Mouse (Mus musculus) lung, postnatal 36 days (tissue): ENCODE results near the gene Kbtbd6.
"Not testable (repeated sequence)": the region's sequence is repeated elsewhere in the genome, so short reads cannot be mapped to it uniquely, and the experiment has no call there.

Source experiments
- DNase-seq: peaks from one replicate; pipeline ENCODE4 v3.0.0; 2022; ENCODE audit warnings: mixed read lengths

Gene Kbtbd6

DNA sequence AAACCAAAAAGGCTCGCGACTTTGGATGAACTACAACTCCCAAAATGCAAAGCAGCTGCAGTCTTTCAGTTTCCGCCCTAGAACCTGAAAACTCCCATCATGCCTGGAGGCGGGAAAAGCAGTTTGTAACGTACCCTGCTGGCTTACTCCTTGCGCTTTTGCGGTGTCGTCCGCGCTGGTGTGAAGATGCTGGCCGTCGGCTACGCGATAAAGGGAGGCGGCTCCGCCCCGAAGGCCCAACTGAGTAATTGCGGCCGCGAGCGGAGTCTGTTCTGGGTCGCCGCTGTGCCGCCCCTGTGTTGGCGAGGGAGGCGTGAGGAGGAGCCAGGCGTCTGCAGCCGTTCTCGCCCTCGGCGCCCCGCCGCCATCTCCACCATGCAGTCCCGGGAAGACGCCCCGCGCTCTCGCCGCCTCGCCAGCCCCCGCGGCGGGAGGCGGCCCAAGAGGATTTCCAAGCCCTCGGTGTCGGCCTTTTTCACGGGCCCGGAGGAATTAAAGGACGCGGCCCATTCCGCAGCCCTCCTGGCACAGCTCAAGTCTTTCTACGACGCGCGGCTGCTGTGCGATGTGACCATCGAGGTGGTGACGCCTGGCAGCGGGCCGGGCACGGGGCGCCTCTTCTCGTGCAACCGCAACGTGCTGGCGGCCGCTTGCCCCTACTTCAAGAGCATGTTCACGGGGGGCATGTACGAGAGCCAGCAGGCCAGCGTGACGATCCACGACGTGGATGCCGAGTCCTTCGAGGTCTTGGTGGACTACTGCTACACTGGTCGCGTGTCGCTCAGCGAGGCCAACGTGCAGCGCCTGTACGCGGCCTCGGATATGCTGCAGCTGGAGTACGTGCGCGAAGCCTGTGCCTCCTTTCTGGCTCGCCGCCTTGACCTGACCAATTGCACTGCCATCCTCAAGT, at the start of gene Kbtbd6:
Gene Kbtbd6 (plus strand): TSS at position 155 of the 910 bp plus-strand sequence.
- peak; percentile 89 for DNase-seq

DNA sequence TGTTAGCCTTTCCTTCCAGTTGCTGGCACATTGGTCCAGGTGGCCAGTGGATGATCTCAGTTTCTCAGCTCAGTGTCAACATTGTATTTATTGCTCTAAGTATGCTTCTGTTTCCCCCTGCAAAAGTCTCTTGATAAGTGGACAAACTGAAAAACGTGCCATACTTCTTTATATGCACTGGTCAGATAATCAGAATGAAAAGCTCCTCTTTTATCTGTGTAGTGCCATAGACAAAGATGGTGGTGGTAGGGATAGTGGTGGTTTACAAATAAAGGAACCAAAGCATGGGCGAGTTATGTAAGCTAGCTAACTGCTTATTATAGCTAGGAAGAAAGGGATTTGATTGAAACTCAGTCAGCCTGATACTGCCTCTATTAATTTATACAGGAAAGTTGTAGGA, 44.0 kb upstream of the Kbtbd6 start:
- no peak for DNase-seq

DNA sequence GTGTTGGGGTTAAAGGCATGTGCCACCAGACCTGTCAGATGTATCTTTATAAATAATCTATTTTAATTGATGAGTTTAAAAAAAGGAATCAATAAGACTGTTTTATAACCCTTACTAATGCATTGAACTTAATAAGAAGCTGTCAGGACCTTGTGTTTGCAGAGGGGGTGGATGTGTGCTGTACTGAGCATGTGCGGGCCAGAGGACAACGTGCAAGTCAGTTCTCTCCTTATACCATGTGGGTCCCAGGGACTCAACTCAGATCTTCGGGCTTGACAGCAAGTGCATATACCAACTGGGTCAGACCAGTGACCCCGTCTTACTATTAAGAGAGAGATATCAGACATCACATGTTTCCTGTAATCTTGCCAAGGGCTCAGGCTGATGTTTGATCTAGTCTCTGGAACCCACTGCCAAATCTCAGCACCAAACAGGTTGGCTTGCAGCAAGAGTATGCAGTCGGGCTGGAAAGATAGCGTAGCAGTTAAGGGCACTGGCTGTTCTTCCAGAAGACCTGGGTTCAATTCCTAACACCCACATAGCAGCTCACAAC, 42.3 kb upstream of the Kbtbd6 start:
- no peak for DNase-seq

DNA sequence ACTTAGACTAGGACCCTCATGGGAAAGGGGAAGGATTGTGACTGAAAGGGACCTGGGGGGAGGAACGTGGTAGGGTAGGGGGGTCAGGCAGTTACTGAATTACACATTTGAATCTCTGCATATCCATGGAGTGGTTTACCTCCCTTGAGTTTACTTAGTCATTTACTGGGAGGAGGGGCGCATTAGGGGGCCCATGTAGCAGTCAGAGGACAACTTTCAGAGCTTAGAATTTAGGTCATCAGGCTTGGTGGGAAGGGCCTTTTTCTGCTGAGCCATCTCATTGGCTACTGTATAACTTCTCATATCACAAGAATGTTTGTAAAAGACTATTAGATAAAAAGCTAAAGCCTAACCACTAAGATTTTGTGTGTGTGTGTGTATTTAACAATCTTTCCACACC, 41.0 kb upstream of the Kbtbd6 start:
- no peak for DNase-seq

DNA sequence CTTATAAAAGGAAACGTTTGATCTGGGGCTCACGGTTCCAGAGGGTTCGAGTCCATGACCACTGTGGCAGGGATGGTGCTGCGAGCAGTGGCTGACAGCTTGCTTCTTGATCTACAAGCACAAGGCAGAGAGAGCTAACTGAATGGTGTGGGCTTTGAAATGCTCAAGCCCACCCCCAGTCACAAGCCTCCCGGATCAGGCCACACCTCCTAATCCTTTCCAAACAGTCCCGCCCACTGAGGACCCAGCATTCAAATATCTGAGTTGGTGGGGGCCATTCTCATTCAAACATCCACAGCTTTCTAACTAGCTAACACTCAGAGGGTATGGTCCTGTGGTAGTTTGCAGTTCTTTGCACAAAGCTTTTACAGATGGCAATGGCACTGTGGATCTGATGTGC, 38.5 kb upstream of the Kbtbd6 start:
- no peak for DNase-seq

DNA sequence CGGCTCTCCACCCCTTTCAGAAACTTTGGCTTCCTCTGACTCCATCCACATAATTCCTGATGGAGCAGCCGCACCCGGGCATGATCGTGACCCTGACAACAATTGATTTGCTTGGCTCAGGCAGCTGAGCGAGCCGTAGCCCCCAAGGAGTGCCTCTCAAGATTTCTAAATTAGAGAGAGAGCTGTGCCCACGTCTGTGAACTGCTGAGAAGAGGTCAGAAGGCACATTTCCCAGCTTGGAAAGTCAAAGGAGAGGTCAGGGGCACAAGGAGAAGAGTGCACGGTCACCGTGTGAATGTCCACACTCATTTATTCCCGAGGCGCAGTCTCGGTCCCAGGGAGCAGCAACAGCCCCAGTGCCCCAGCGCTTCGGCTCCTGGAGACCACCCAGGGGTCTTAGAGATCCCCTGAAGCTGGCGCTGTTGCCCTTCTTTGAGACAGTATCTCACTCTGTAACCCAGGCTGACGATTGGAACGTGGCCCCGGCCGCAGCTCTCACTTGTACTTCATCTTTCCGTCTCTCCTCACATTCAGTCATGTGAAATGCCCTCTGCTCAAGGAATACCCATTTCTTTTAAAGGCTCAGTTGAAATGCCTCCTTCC, 31.5 kb upstream of the Kbtbd6 start:
- DNase-seq, result no peak

DNA sequence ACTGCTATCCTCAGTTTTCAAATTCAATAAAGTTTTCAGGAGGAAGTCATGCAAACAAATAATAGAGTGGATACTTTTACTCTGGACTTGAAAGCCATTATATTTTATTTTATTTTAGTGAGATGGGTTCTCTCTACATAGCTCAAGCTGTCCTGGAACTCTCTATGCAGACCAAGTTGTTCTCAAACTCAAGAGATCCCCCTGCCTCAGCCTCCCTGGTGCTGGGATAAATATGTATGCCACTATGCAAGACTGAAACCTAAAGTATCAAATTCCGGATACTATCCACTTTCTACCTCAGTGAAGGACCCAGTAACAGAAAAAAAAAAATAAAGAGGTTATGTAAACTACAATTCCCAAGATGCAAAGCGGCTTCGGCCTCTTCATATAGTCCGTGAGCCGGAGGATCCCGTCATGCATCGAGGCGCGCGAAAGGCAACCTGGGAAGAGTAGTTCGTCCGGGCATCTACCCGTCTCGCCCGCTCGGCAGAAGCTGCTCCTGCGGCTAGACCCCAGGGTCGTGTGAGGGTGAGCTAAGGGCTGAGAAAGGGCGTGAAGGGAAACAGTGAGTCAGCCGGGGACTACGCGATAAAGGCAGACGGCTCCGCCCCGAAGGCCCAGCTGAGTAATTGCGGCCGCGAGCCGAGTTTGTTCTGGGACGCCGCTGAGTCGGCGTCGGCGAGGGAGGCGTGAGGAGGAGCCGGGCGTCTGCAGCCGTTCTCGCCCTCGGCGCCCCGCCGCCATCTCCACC, 25.5 kb upstream of the Kbtbd6 start, which contains the start of gene Kbtbd7:
Gene Kbtbd7 (plus strand): TSS at position 533 of the 751 bp plus-strand sequence.
- DNase-seq, result peak; percentile 98

DNA sequence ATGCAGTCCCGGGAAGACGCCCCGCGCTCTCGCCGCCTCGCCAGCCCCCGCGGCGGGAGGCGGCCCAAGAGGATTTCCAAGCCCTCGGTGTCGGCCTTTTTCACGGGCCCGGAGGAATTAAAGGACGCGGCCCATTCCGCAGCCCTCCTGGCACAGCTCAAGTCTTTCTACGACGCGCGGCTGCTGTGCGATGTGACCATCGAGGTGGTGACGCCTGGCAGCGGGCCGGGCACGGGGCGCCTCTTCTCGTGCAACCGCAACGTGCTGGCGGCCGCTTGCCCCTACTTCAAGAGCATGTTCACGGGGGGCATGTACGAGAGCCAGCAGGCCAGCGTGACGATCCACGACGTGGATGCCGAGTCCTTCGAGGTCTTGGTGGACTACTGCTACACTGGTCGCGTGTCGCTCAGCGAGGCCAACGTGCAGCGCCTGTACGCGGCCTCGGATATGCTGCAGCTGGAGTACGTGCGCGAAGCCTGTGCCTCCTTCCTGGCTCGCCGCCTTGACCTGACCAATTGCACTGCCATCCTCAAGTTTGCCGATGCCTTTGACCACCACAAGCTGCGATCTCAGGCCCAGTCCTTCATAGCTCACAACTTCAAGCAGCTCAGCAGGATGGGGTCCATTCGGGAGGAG, 24.8 kb upstream of the Kbtbd6 start:
- not testable (repeated sequence) for DNase-seq

DNA sequence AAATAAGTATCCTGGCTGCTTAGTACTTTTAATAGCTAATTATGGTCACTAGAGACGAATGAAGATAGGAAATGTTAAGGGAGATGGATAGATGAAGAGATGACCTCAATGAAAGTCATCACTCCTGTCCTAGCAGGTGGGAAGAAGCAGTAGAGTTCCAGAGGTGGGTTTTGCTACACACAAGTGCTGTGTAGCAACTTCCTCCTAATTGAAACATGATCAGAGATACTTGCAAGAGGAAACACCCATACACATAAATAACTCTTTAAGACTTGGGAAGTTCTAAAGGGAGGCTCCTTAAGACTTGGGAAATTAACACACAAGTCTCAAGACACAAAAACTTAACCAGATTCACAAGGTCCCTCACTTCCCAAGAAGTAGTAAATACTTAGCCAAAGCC, 17.6 kb upstream of the Kbtbd6 start:
- DNase-seq, result no peak

DNA sequence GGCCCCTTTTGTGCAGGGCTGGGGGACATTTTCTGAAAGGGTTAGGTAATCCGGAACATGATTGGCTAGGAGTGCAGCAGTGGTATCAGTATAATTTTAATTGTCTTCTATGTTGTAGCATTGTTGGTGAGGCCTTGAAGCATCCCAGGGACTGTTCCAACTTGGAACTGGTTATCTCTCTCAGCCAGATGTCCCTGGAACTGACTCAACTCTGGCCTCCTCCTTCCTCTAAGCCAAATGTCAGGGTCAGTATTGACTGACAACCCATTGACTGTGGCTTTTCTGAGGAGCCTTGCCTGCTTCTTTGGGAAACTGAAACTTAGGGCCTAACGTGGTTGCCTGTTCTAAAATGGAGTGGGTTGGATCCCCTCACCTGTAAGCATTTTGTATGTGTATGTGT, 11.0 kb upstream of the Kbtbd6 start:
- DNase-seq, result no peak

DNA sequence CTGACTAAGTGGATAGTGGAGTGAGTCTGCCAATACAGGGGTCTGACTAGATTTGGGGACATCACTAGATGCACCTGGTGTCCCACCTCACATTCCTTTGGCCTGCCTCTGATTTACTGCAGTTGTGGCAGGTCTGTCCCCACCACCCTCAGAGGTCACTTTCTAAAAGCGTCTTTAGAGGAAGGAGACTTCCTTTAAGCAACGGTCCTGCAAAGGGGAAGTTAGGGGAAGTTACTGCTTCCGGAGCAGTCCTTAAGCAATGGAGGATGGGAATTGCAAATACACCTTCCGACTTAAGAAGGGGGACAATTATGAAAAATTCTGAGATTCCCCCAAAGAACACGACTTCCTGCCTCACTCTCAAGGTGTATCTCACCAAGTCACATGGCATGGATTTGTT, 10.2 kb upstream of the Kbtbd6 start:
- DNase-seq, result peak; percentile 8

DNA sequence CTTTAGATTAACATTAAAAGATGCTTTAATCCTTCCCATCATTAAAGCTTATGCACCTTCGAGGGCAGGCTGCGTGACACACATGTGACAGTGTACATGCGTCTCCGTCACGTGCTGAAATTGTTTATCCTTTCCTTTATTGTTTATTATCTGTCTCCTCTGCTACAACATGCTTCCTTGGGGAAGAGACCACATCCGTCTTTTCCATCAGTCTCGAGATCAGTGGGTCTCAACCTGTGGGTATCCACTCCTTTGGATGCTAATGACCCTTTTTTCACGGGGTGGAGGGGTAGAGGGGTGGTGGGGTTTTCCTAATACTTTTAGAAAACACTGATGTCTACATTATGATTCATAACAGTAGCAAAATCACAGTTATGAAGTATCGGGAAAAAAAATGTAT, 7.0 kb upstream of the Kbtbd6 start:
- DNase-seq, result no peak

DNA sequence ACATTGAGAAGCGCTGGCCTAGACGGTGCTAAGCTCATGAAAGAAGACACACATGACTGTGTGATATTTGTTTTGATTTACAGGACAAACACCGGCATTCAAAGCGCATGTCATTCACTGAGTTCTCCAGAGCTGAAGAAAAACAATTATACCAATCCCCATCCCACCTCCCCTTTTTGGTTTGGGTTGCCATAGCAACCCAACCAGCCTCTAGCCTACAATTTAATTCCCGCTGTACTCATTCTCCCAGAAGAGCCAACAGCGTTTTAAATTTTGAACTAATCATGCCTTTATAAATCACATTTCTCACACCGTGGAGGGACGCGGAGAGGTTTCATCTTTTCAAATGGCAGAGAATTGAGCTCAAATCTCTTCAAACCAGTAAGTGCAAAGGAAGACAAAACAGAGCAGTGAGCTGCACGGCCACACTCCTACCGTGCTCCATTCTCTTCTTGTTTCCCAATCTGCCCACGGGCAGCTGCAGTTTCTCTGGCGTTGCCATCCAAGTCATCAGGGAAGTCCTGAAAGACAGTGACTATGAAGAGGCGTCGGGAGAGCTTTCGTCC, 6.5 kb upstream of the Kbtbd6 start:
- no peak for DNase-seq

DNA sequence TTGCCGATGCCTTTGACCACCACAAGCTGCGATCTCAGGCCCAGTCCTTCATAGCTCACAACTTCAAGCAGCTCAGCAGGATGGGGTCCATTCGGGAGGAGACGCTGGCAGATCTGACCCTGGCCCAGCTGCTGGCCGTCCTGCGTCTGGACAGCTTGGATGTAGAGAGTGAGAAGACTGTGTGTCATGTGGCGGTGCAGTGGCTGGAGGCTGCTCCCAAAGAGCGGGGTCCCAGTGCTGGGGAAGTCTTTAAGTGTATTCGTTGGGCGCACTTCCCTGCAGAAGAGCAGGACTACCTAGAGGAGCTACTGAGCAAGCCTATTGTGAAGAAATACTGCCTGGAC, 928 bp downstream of the Kbtbd6 start:
- DNase-seq, result not testable (repeated sequence)

DNA sequence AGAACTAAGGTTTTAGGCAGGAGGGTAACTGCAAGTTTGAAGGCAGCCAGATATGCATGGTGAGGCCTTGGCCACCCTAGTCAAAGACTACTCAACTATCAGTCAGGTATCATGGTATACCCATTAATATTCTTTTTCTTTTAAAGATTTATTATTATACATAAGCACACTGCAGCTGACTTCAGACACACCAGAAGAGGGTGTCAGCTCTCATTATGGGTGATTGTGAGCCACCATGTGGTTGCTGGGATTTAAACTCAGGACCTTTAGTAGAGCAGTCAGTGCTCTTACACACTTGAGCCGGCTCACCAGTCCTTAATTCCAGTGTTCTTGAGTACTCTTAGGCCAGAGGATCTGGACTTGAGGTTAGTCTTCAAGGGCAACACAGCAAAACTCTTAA, 8.8 kb downstream of the Kbtbd6 start:
- no peak for DNase-seq

DNA sequence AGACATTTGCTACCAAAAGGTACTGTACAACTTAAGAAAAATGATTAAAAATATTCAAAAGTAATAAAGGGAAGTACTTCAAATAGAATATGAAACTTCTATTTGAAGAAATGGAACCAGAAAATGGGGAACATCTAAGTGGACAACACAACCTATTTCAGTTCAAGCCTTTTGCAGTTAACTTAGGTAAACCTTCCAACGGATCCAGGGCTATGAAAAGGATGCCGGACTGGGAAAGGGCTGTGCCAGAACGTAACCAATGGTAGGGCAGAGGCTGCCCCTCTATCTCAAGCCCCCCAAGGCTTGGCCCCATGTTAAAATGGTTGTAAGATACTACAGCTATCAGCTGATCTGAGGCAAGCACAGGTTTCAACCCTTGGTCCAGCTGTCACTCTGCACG, 9.4 kb downstream of the Kbtbd6 start:
- DNase-seq, result no peak

DNA sequence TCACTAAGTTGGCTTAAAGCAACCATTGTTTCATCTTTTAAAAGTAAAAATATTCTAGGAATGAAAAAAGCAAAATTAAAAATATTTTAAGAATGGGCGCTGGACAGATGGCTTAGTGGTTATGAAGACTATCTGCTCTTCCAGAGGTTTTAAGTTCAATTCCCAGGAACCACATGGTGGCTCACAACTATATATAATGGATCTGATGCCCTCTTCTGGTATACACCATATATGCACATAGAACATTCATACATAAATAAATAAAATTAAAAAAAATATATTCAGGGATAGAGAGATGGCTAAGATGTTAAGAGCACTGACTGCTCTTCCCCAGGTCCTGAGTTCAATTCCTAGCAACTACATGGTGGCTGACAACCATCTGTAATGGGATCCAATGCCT, 14.0 kb downstream of the Kbtbd6 start:
- DNase-seq, result no peak

DNA sequence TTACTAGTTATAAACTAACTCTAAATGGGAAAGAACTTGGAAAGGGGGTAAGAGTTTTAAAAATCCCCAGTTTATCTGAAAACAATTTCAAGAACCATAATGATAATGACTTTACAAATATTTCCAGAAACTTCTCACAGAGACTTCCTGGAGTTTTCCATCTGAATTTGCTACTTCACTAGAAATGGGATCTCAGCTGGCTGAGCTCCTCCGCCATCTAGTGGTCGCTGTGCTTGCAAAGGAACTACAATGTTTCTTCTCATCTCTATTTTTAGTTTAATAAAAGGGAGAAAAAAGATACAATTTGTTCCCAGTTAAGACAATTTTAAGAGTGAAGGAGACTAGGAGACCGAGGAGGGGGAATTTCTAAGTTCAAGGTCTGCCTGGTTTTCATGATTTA, 16.0 kb downstream of the Kbtbd6 start:
- DNase-seq, result peak; percentile 85

DNA sequence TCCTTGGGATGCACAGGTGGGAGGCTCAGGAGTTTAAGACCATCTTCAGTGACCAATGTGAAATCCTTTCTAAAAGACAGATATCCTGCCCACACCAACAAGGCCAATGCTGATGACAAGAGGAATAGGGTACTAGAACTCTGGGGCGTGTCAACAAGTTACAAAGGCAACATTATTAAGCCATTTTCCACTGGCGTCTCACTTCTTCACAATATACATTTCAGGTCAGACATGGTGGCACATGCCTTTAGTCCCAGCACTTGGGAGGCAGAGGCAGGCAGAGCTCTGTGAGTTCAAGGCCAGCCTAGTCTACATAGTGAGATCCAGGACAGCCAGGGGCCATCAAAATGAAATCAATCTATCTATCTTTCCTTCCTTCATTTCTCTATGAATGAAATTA, 21.7 kb downstream of the Kbtbd6 start:
- no peak for DNase-seq

DNA sequence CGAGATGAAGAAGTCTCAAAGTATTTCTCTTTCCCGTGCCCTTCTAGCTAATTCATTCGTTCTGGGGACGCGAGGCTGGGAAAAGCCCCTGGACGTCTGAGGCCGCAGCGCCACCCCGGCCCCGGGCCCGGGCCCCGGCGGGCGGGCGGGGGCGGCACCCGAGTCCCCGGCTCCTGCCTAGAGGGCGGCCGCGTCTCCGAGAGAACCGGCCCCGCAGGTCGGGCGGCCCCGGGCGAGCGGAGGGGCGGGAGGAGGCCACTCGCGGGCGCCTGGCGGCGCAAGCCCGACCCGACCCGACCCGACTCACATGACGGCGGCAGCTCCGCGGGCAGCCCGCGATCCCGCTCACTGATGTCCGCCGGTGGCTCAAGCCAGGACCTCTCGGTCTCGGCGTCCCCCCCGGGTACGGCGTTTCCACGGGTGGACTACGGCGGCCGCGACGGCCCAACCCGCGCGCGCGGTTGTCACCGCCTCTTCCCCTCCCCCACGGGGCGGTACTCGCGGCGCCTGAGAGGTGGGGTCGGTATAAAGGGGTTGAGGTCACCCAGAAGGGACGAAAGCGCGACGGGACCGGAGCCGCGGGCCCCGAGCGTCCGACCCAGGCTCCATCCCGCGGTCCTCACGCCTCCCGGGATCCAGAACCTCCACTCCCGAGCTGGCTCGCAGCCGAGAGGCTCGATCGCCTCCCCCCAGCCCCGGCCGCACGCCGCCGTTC, 29.1 kb downstream of the Kbtbd6 start, which contains the start of gene Elf1:
Gene Elf1 (plus strand): TSS at position 571 of the 715 bp plus-strand sequence.
- peak; percentile 96 for DNase-seq

DNA sequence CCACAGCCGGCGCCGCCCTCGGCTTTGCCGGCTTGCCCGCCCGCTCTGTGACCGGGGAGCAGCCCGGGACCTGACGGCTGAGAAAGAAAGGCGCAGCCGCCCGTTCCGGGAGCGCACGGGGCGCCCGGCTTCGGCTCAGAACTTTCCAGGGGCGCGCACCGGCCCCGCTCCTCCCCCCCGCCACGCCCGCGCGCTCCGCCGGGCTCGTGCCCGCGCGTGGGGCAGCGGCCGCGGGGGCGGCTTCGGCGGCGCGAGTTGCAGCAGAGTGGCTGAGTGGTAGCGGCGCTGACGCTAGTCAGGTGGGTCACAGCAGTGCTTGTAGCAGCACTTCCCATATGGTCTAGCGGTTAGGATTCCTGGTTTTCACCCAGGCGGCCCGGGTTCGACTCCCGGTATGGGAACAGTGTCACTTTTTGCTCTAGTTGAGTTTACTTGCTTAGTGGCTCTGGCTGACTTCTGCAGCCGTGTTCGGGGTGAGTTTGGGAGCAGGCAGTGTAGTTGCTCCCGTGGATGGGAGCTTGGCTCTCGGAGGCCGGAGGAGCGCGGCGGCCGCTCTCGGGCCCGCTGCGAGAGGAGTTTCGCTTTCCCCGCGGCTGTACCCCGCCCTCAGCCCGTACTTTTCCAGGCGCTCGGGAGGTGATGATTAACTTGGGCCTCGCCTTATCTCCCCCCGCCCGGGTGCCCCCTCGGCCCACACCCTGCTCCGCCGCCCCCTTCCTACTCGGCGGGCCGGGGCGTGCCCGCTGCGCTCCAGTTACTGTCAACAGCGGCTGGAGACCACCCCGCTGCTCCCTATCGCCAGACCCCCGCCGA, 29.9 kb downstream of the Kbtbd6 start, which contains the start of gene Wbp4:
Gene Wbp4 (minus strand): TSS at position 182 of the 813 bp plus-strand sequence.
- DNase-seq, result peak; percentile 93
